Mouse (Mus musculus): ENCODE results near the gene Vmn2r95.
"Not testable (repeated sequence)": the region's sequence is repeated elsewhere in the genome, so short reads cannot be mapped to it uniquely, and the experiment has no call there.

Gene Vmn2r95

GRCm38 (mm10) chr17:18423778-18424177 is at the start of gene Vmn2r95:
Gene Vmn2r95, plus strand, starts transcription at chr17:18424078.
- DNase-seq: no peak

GRCm38 (mm10) chr17:18455619-18456140 is 31.8 kb downstream of the Vmn2r95 start:
- no peak for DNase-seq

GRCm38 (mm10) chr17:18458126-18458634 is 34.3 kb downstream of the Vmn2r95 start:
- DNase-seq: not testable (repeated sequence)

- no peak for DNase-seq
These were observed 38.8 kb downstream of the Vmn2r95 start for GRCm38 (mm10) chr17:18462695-18463094.

GRCm38 (mm10) chr17:18479885-18480284 is 56.0 kb downstream of the Vmn2r95 start:
- DNase-seq: no peak

All from right cerebral cortex, postnatal 25 days (tissue).